Comparison of ENCODE assay signal across 8 mouse cellular contexts in genomic region chr15:78915660-78916017, GRCm38 (mm10). TPM values are rescaled to one million over a fixed set of nuclear protein-coding genes. Genes with fewer than 3 reads are reported as not detected.
DNase-seq lines count a peak whose midpoint lies in the region; ATAC-seq and TF ChIP-seq lines count a peak whose summit lies in the region.

No protein-coding gene starts in this region.

- H3K4me1 ChIP-seq in embryonic facial prominence, embryonic 14.5 days (ENCODE audit: control insufficient read depth, insufficient read depth, low read length): peaks cover 23% of the 10 kb centered on the region
- H3K4me1 ChIP-seq in heart, embryonic 13.5 days: peaks cover 30% of the 10 kb centered on the region
- H3K4me1 ChIP-seq in kidney, embryonic 16.5 days (ENCODE audit: insufficient read depth, low read length): peaks cover 30% of the 10 kb centered on the region
- H3K4me1 ChIP-seq in liver, embryonic 11.5 days (replicated peaks; ENCODE audit: control insufficient read depth, insufficient read depth, low read length): peaks cover 34% of the 10 kb centered on the region

- WGBS in embryonic facial prominence, embryonic 14.5 days: 7% methylated on average over 8 of the region's 8 CpGs
- WGBS in heart, embryonic 13.5 days: 7% methylated on average over 8 of the region's 8 CpGs
- WGBS in kidney, embryonic 16.5 days: 4% methylated on average over 8 of the region's 8 CpGs
- WGBS in liver, embryonic 11.5 days: 7% methylated on average over 8 of the region's 8 CpGs

- peak; percentile 76 to 78 for DNase-seq in B cell, adult 2 months
- DNase-seq in adrenal gland, postnatal 25 days: peak; percentile 51
- DNase-seq in embryonic facial prominence, embryonic 14.5 days (ENCODE audit: low spot score): peak; percentile 94
- DNase-seq in liver, embryonic 11.5 days (ENCODE audit: low spot score): no peak
- peak; percentile 68 for DNase-seq in telencephalon, adult 2 months (ENCODE audit: low read depth, low spot score)

- H3K36me3 ChIP-seq in embryonic facial prominence, embryonic 14.5 days (ENCODE audit: control insufficient read depth, insufficient read depth, low read length): peaks cover 30% of the 10 kb centered on the region; the same call in 1 of the 2 replicates
- H3K36me3 ChIP-seq in heart, embryonic 13.5 days: peaks cover 29% of the 10 kb centered on the region
- H3K36me3 ChIP-seq in kidney, embryonic 16.5 days (ENCODE audit: insufficient read depth, low read length): peaks cover 20% of the 10 kb centered on the region
- peaks cover 17% of the 10 kb centered on the region for H3K36me3 ChIP-seq in liver, embryonic 11.5 days (ENCODE audit: control insufficient read depth, insufficient read depth, low read length)
- H3K36me3 ChIP-seq in myocyte (ENCODE audit: control insufficient read depth, insufficient read depth): no peaks in the 10 kb centered on the region

- ATAC-seq in embryonic facial prominence, embryonic 14.5 days (ENCODE audit: low read depth): peak; percentile 17; the same call in 1 of the 2 replicates
- no peak for ATAC-seq in heart, embryonic 13.5 days (ENCODE audit: extremely low read depth, insufficient number of reproducible peaks, low FRiP score, low TSS enrichment)
- no peak for ATAC-seq in kidney, embryonic 16.5 days (ENCODE audit: low FRiP score, low TSS enrichment)
- ATAC-seq in liver, embryonic 11.5 days (replicated peaks; ENCODE audit: low FRiP score): peak; percentile 54

- peak overlapping the region; percentile 58; the same call in 1 of the 2 replicates for H3K27ac ChIP-seq in embryonic facial prominence, embryonic 14.5 days (replicated peaks; ENCODE audit: low read depth, low read length)
- no peak overlapping the region for H3K27ac ChIP-seq in heart, embryonic 13.5 days (replicated peaks)
- H3K27ac ChIP-seq in kidney, embryonic 16.5 days (ENCODE audit: low read length): no peak overlapping the region
- H3K27ac ChIP-seq in liver, embryonic 11.5 days (ENCODE audit: low read depth, low read length): no peak overlapping the region

- H3ac ChIP-seq in myocyte (ENCODE audit: control insufficient read depth, insufficient read length): no peak overlapping the region

- H3K79me2 ChIP-seq in myocyte (ENCODE audit: control insufficient read depth, insufficient read depth): peaks cover 14% of the 10 kb centered on the region

- H3K27me3 ChIP-seq in embryonic facial prominence, embryonic 14.5 days (replicated peaks; ENCODE audit: control insufficient read depth, insufficient read depth, low read length): no peaks in the 10 kb centered on the region
- H3K27me3 ChIP-seq in heart, embryonic 13.5 days (replicated peaks): 0 out of 2 replicates have a peak, but pooled peaks cover 4% of the 10 kb centered on the region
- no peaks in the 10 kb centered on the region for H3K27me3 ChIP-seq in kidney, embryonic 16.5 days (ENCODE audit: insufficient read depth, low read length)
- no peaks in the 10 kb centered on the region for H3K27me3 ChIP-seq in liver, embryonic 11.5 days (replicated peaks; ENCODE audit: control insufficient read depth, insufficient read depth, low read length)
- no peaks in the 10 kb centered on the region for H3K27me3 ChIP-seq in myocyte (ENCODE audit: control insufficient read depth, insufficient read depth, insufficient read length)

- H3K9me3 ChIP-seq in embryonic facial prominence, embryonic 14.5 days (ENCODE audit: control insufficient read depth, low read length): no peaks in the 10 kb centered on the region
- no peaks in the 10 kb centered on the region for H3K9me3 ChIP-seq in heart, embryonic 13.5 days
- H3K9me3 ChIP-seq in kidney, embryonic 16.5 days (ENCODE audit: low read length): no peaks in the 10 kb centered on the region
- no peaks in the 10 kb centered on the region for H3K9me3 ChIP-seq in liver, embryonic 11.5 days (ENCODE audit: control insufficient read depth, low read length)

- TF ChIP-seq POLR2A in myocyte (IDR thresholded peaks at IDR 0.05; ENCODE audit: insufficient read length, low read depth): no peak

- peak overlapping the region; percentile 83 for H3K9ac ChIP-seq in embryonic facial prominence, embryonic 14.5 days (ENCODE audit: low read depth, low read length)
- H3K9ac ChIP-seq in heart, embryonic 13.5 days: peak overlapping the region; percentile 83
- no peak overlapping the region; the same call in 1 of the 2 replicates for H3K9ac ChIP-seq in kidney, embryonic 16.5 days (replicated peaks; ENCODE audit: low read length)
- H3K9ac ChIP-seq in liver, embryonic 11.5 days (ENCODE audit: low read depth, low read length): peak overlapping the region; percentile 85; the same call in 1 of the 2 replicates

- peak overlapping the region; percentile 96 for H3K4me2 ChIP-seq in embryonic facial prominence, embryonic 14.5 days (ENCODE audit: low read depth, low read length)
- H3K4me2 ChIP-seq in heart, embryonic 13.5 days: peak overlapping the region; percentile 94
- H3K4me2 ChIP-seq in kidney, embryonic 16.5 days (replicated peaks; ENCODE audit: low read depth, low read length): peak overlapping the region; percentile 92
- peak overlapping the region; percentile 100 for H3K4me2 ChIP-seq in liver, embryonic 11.5 days
- H3K4me2 ChIP-seq in myocyte (ENCODE audit: low read depth): peak overlapping the region; percentile 89

- H3K4me3 ChIP-seq in embryonic facial prominence, embryonic 14.5 days (ENCODE audit: low read depth, low read length): peak overlapping the region; percentile 74
- peak overlapping the region; percentile 61 for H3K4me3 ChIP-seq in heart, embryonic 13.5 days
- H3K4me3 ChIP-seq in kidney, embryonic 16.5 days (ENCODE audit: low read length): peak overlapping the region; percentile 72
- peak overlapping the region; percentile 83 for H3K4me3 ChIP-seq in liver, embryonic 11.5 days (ENCODE audit: low read depth, low read length)
- H3K4me3 ChIP-seq in myocyte: peak overlapping the region; percentile 22

TF ChIP-seq in myocyte, 11 proteins besides CTCF, POLR2A, EP300 and RAD21:
- TF ChIP-seq MYOG (IDR thresholded peaks at IDR 0.05; ENCODE audit: control insufficient read depth in 1 of 3, insufficient read depth in 1 of 3, insufficient read length in 2 of 3, low read depth in 2 of 3) (no peak), E2F4 (IDR thresholded peaks at IDR 0.05; ENCODE audit: insufficient read depth) (no peak), POLR2AphosphoS2 (IDR thresholded peaks at IDR 0.05; ENCODE audit: insufficient read length, low read depth) (peak; percentile 14)

RNA-seq across cellular contexts. Expression of gene Pdxp, which starts 1.9 kb away (rescaled TPM):
- total RNA-seq in adrenal gland, postnatal 25 days (2021): 5.0 and 6.0 TPM in 2 replicates
- polyA plus RNA-seq in embryonic facial prominence, embryonic 14.5 days (2014; fragmentation: Nextera tagmentation; extraction: Ambion mirVana): 19.6 and 21.0 TPM in 2 replicates
- polyA plus RNA-seq in heart, embryonic 13.5 days (2015; fragmentation: Nextera tagmentation; extraction: Ambion mirVana): 20.2 and 21.2 TPM in 2 replicates
- 11.7 and 12.0 TPM in 2 replicates for polyA plus RNA-seq in kidney, embryonic 16.5 days (2015; fragmentation: Nextera tagmentation; extraction: Ambion mirVana)
- polyA plus RNA-seq in liver, embryonic 11.5 days (2014; fragmentation: Nextera tagmentation; extraction: Ambion mirVana): 23.7 and 23.8 TPM in 2 replicates
- 33.1 TPM for polyA plus RNA-seq in myocyte (2012; fragmentation: generic; extraction: Trizol)

RNA-seq across cellular contexts. Expression of gene Lgals1, which starts 10.9 kb away (rescaled TPM):
- 273 and 304 TPM in 2 replicates for total RNA-seq in adrenal gland, postnatal 25 days (2021)
- 2,628 and 2,877 TPM in 2 replicates for polyA plus RNA-seq in embryonic facial prominence, embryonic 14.5 days (2014; fragmentation: Nextera tagmentation; extraction: Ambion mirVana)
- polyA plus RNA-seq in heart, embryonic 13.5 days (2015; fragmentation: Nextera tagmentation; extraction: Ambion mirVana): 798 and 814 TPM in 2 replicates
- 659 and 673 TPM in 2 replicates for polyA plus RNA-seq in kidney, embryonic 16.5 days (2015; fragmentation: Nextera tagmentation; extraction: Ambion mirVana)
- polyA plus RNA-seq in liver, embryonic 11.5 days (2014; fragmentation: Nextera tagmentation; extraction: Ambion mirVana): 761 and 837 TPM in 2 replicates
- polyA plus RNA-seq in myocyte (2012; fragmentation: generic; extraction: Trizol): 13,722 TPM

RNA-seq across cellular contexts. Expression of gene Sh3bp1, which starts 16.1 kb away (rescaled TPM):
- 6.1 and 8.8 TPM in 2 replicates for total RNA-seq in adrenal gland, postnatal 25 days (2021)
- polyA plus RNA-seq in embryonic facial prominence, embryonic 14.5 days (2014; fragmentation: Nextera tagmentation; extraction: Ambion mirVana): 40.8 and 44.1 TPM in 2 replicates
- polyA plus RNA-seq in heart, embryonic 13.5 days (2015; fragmentation: Nextera tagmentation; extraction: Ambion mirVana): 18.8 and 19.5 TPM in 2 replicates
- 33.1 and 41.0 TPM in 2 replicates for polyA plus RNA-seq in kidney, embryonic 16.5 days (2015; fragmentation: Nextera tagmentation; extraction: Ambion mirVana)
- 69.4 and 70.3 TPM in 2 replicates for polyA plus RNA-seq in liver, embryonic 11.5 days (2014; fragmentation: Nextera tagmentation; extraction: Ambion mirVana)
- polyA plus RNA-seq in myocyte (2012; fragmentation: generic; extraction: Trizol): 11.1 TPM

RNA-seq across cellular contexts. Expression of gene Gm49510, which starts 16.2 kb away (rescaled TPM):
- not detected in 2 replicates for total RNA-seq in adrenal gland, postnatal 25 days (2021)
- polyA plus RNA-seq in embryonic facial prominence, embryonic 14.5 days (2014; fragmentation: Nextera tagmentation; extraction: Ambion mirVana): 0.58 and 0.98 TPM in 2 replicates
- polyA plus RNA-seq in heart, embryonic 13.5 days (2015; fragmentation: Nextera tagmentation; extraction: Ambion mirVana): 0.20 and 0.31 TPM in 2 replicates
- polyA plus RNA-seq in kidney, embryonic 16.5 days (2015; fragmentation: Nextera tagmentation; extraction: Ambion mirVana): 0.37 and 0.70 TPM in 2 replicates
- 0.55 and 0.99 TPM in 2 replicates for polyA plus RNA-seq in liver, embryonic 11.5 days (2014; fragmentation: Nextera tagmentation; extraction: Ambion mirVana)
- 0.04 TPM for polyA plus RNA-seq in myocyte (2012; fragmentation: generic; extraction: Trizol)

RNA-seq across cellular contexts. Expression of gene Nol12, which starts 19.1 kb away (rescaled TPM):
- total RNA-seq in adrenal gland, postnatal 25 days (2021): 42.7 and 44.0 TPM in 2 replicates
- 51.1 and 54.3 TPM in 2 replicates for polyA plus RNA-seq in embryonic facial prominence, embryonic 14.5 days (2014; fragmentation: Nextera tagmentation; extraction: Ambion mirVana)
- polyA plus RNA-seq in heart, embryonic 13.5 days (2015; fragmentation: Nextera tagmentation; extraction: Ambion mirVana): 37.3 and 42.9 TPM in 2 replicates
- 55.0 and 59.9 TPM in 2 replicates for polyA plus RNA-seq in kidney, embryonic 16.5 days (2015; fragmentation: Nextera tagmentation; extraction: Ambion mirVana)
- 69.6 and 75.3 TPM in 2 replicates for polyA plus RNA-seq in liver, embryonic 11.5 days (2014; fragmentation: Nextera tagmentation; extraction: Ambion mirVana)
- 101 TPM for polyA plus RNA-seq in myocyte (2012; fragmentation: generic; extraction: Trizol)

Comparison
In these comparisons a context has a peak if more than half of its experiments do, and no peak if none do; other contexts are left out.
1. ATAC-seq: peak in embryonic facial prominence, embryonic 14.5 days (single experiment) and liver, embryonic 11.5 days (single experiment); none in heart, embryonic 13.5 days (single experiment) and kidney, embryonic 16.5 days (single experiment).
2. H3K4me3 ChIP-seq: peak in every context shown above with its lines; median percentile 83 in liver, embryonic 11.5 days; 74 in embryonic facial prominence, embryonic 14.5 days; 72 in kidney, embryonic 16.5 days; 61 in heart, embryonic 13.5 days; 22 in myocyte.
3. Peak in every context shown above with its lines, with median percentiles within 50 percentile points of each other: H3K4me2 ChIP-seq.